Mouse (Mus musculus) heart, postnatal 0 days (tissue): ENCODE data around the gene Wbp2.

ENCODE experiments used
- CTCF ChIP-seq: IDR thresholded peaks from 2 replicates; pipeline ENCODE4 v1.5.1; 2016; ENCODE audit warnings: antibody characterized with exemption, control low read depth, low read depth
- EP300 ChIP-seq: IDR thresholded peaks from 2 replicates; pipeline ENCODE4 v1.6.1; 2016; ENCODE audit warnings: antibody characterized with exemption, low read depth

- 0 out of 2 replicates have a peak, but pooled peaks have one; percentile 12 for TF ChIP-seq CTCF
- peak; percentile 48; the same call in 1 of the 2 replicates for TF ChIP-seq EP300
These were observed 15.2 kb upstream of the Wbp2 start for GRCm38 (mm10) chr11:116101931-116102381.
